Mouse (Mus musculus) MEL (cell line): ENCODE data around the gene Lhpp. TPM values are rescaled to one million over a fixed set of nuclear protein-coding genes. Genes with fewer than 3 reads are reported as not detected.

ENCODE experiments used
- DNase-seq: peaks from one replicate; pipeline ENCODE4 v3.0.0; 2011; ENCODE audit warnings: low read depth, low spot score
- H3K27ac ChIP-seq: 2 replicates; pipeline ENCODE4 v1.5.1; 2012; ENCODE audit warnings: low read depth, mild to moderate bottlenecking, control low read depth, low read length, moderate library complexity; ENCODE audit not compliant: control insufficient read depth
- H3K27me3 ChIP-seq, 2 experiments: fragments of 150-350 bp in 1 of 2; sonication (generic) in 1 of 2; 2 replicates each; pipeline ENCODE4 v1.6.1; 2012; ENCODE audit warnings: low read length in 2 of 2, mild to moderate bottlenecking in 2 of 2, improper control_type of control experiment in 1 of 2, moderate library complexity in 1 of 2; ENCODE audit not compliant: insufficient read depth in 2 of 2, control insufficient read depth in 1 of 2
- H3K36me3 ChIP-seq, 2 experiments: 2 replicates each; pipeline ENCODE4 v1.6.1; 2012 to 2014; ENCODE audit warnings: low read length in 2 of 2, improper control_type of control experiment in 1 of 2, inconsistent platforms in 1 of 2, mild to moderate bottlenecking in 1 of 2; ENCODE audit not compliant: insufficient read depth in 2 of 2, control insufficient read depth in 1 of 2
- H3K4me1 ChIP-seq, 2 experiments: fragments of 150-350 bp in 1 of 2; sonication (generic) in 1 of 2; 2 replicates each; pipeline ENCODE4 v1.6.1; 2012; ENCODE audit warnings: low read length in 2 of 2, improper control_type of control experiment in 1 of 2, mild to moderate bottlenecking in 1 of 2; ENCODE audit not compliant: insufficient read depth in 2 of 2, control insufficient read depth in 1 of 2
- H3K4me3 ChIP-seq, 2 experiments: fragments of 150-350 bp in 1 of 2; sonication (generic) in 1 of 2; 2 replicates each; pipeline ENCODE4 v1.5.1; 2012; ENCODE audit warnings: low read depth in 2 of 2, low read length in 2 of 2, mild to moderate bottlenecking in 2 of 2, moderate library complexity in 2 of 2, control low read depth in 1 of 2, improper control_type of control experiment in 1 of 2; ENCODE audit not compliant: control insufficient read depth in 1 of 2, insufficient read depth in 1 of 2
- H3K79me2 ChIP-seq: 2 replicates; pipeline ENCODE4 v1.6.1; 2012; ENCODE audit warnings: mild to moderate bottlenecking, low read length, moderate library complexity; ENCODE audit not compliant: control insufficient read depth, poor library complexity, insufficient read depth
- H3K9ac ChIP-seq: 2 replicates; pipeline ENCODE4 v1.6.1; 2012; ENCODE audit warnings: low read depth, mild to moderate bottlenecking, control low read depth, low read length, moderate library complexity; ENCODE audit not compliant: control insufficient read depth, poor library complexity, severe bottlenecking
- H3K9me3 ChIP-seq: fragments of 150-350 bp; sonication (generic); replicated peaks from 2 replicates; pipeline ENCODE4 v1.6.1; 2012; ENCODE audit warnings: mild to moderate bottlenecking, low read length, improper control_type of control experiment, moderate library complexity; ENCODE audit not compliant: insufficient read depth
- BHLHE40 ChIP-seq: IDR thresholded peaks from 2 replicates; pipeline ENCODE4 v1.6.1; 2012; ENCODE audit warnings: low read depth, mild to moderate bottlenecking, inconsistent platforms, low read length, improper control_type of control experiment, borderline replicate concordance
- CHD1 ChIP-seq: IDR thresholded peaks from 2 replicates; pipeline ENCODE4 v1.6.1; 2012; ENCODE audit warnings: low read depth, mild to moderate bottlenecking, inconsistent platforms, low read length, improper control_type of control experiment
- CHD2 ChIP-seq: IDR thresholded peaks from 2 replicates; pipeline ENCODE4 v1.6.1; 2011; ENCODE audit warnings: low read length, improper control_type of control experiment
- ETS1 ChIP-seq: IDR thresholded peaks from 2 replicates; pipeline ENCODE4 v1.6.1; 2012; ENCODE audit warnings: low read depth, mild to moderate bottlenecking, inconsistent platforms, low read length, improper control_type of control experiment, moderate library complexity
- GABPA ChIP-seq: IDR thresholded peaks from 2 replicates; pipeline ENCODE4 v1.6.1; 2012; ENCODE audit warnings: low read depth, mild to moderate bottlenecking, inconsistent platforms, low read length, improper control_type of control experiment, moderate library complexity
- JUND ChIP-seq: IDR thresholded peaks from 2 replicates; pipeline ENCODE4 v1.6.1; 2011; ENCODE audit warnings: low read depth, mild to moderate bottlenecking, improper control_type of control experiment, low read length
- MAX ChIP-seq: IDR thresholded peaks from 2 replicates; pipeline ENCODE4 v1.6.1; 2011; ENCODE audit warnings: low read length, improper control_type of control experiment
- MYB ChIP-seq: IDR thresholded peaks from 2 replicates; pipeline ENCODE4 v1.6.1; 2011; ENCODE audit warnings: mild to moderate bottlenecking, low read depth, low read length, improper control_type of control experiment
- NRF1 ChIP-seq: IDR thresholded peaks from 2 replicates; pipeline ENCODE4 v1.6.1; 2014; ENCODE audit warnings: low read depth, mild to moderate bottlenecking, inconsistent platforms, low read length, improper control_type of control experiment, moderate library complexity; ENCODE audit not compliant: poor library complexity, insufficient read depth, severe bottlenecking
- POLR2A ChIP-seq, 2 experiments: IDR thresholded peaks; 2 replicates each; pipeline ENCODE4 v1.6.1; 2011 to 2012; ENCODE audit warnings: low read length in 2 of 2, mild to moderate bottlenecking in 2 of 2, control low read depth in 1 of 2, improper control_type of control experiment in 1 of 2, low read depth in 1 of 2, moderate library complexity in 1 of 2; ENCODE audit not compliant: control insufficient read depth in 1 of 2, insufficient read depth in 1 of 2, poor library complexity in 1 of 2
- POLR2AphosphoS2 ChIP-seq: IDR thresholded peaks from 2 replicates; pipeline ENCODE4 v1.6.1; 2011; ENCODE audit warnings: low read length, improper control_type of control experiment
- POLR2AphosphoS5 ChIP-seq: IDR thresholded peaks from 2 replicates; pipeline ENCODE4 v1.6.1; 2012; ENCODE audit warnings: low read depth, borderline replicate concordance, mild to moderate bottlenecking, inconsistent platforms, low read length, moderate library complexity, mixed read lengths
- RAD21 ChIP-seq: IDR thresholded peaks from 2 replicates; pipeline ENCODE4 v1.6.1; 2011; ENCODE audit warnings: mild to moderate bottlenecking, low read depth, low read length, improper control_type of control experiment
- SIN3A ChIP-seq: IDR thresholded peaks from 2 replicates; pipeline ENCODE4 v1.6.1; 2012; ENCODE audit warnings: low read length, improper control_type of control experiment, inconsistent platforms
- SMC3 ChIP-seq: IDR thresholded peaks from 2 replicates; pipeline ENCODE4 v1.6.1; 2011; ENCODE audit warnings: low read depth, low read length, improper control_type of control experiment
- TBP ChIP-seq: IDR thresholded peaks from 2 replicates; pipeline ENCODE4 v1.8.0; 2011; ENCODE audit warnings: low read depth, low read length, improper control_type of control experiment
- TCF12 ChIP-seq: IDR thresholded peaks from 2 replicates; pipeline ENCODE4 v1.6.1; 2014; ENCODE audit warnings: low read depth, mild to moderate bottlenecking, inconsistent platforms, low read length, improper control_type of control experiment, moderate library complexity
- ZMIZ1 ChIP-seq: IDR thresholded peaks from 2 replicates; pipeline ENCODE4 v1.6.1; 2012; ENCODE audit warnings: low read depth, mild to moderate bottlenecking, inconsistent platforms, low read length, improper control_type of control experiment, moderate library complexity
- ZNF384 ChIP-seq: IDR thresholded peaks from 2 replicates; pipeline ENCODE4 v1.6.1; 2012; ENCODE audit warnings: low read depth, mild to moderate bottlenecking, inconsistent platforms, low read length, improper control_type of control experiment
- polyA plus RNA-seq, 2 experiments: library from polyadenylated mRNA; stranded (reverse) in 1 of 2; unstranded in 1 of 2; fragments of >175 nt in 1 of 2; fragments of >200 nt in 1 of 2; gene quantifications; 2 replicates each; pipeline versions ENCODE4 v1.2.1 to v1.2.4; 2012; ENCODE audit warnings: low replicate concordance in 2 of 2, low read depth in 1 of 2; ENCODE audit not compliant: insufficient read length in 2 of 2, insufficient read depth in 1 of 2, missing spikeins in 1 of 2
- total RNA-seq: library from RNA; depleted of rRNA; stranded (reverse); fragments of 300-350 nt; gene quantifications from 2 replicates; pipeline ENCODE4 v1.2.3, GENCODE M21; 2012

Lhpp gene
- total and polyA plus RNA-seq, 3 experiments, result 31.0 to 39.3 TPM; not detected in 1

DNA sequence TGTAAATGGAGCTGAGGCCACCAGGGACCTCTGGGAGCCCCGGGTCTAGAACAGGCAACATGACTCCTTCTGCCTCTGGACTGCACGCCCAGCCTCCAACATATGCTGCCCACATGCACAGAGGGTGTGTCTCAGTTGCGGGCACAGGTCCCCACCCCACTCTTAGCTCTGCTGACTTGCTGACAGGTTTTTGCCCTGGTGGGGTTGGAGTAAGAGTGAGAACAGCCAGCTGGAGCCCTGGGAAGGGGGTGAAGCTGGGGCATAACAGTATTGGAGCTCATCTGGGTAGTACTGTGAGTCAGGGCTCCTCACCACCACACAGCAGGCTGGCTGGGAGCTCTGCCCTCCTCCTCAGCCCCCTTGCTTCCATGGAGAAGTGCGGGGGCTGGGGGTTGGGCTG is 89.7 kb downstream of the Lhpp start:
- Histone ChIP-seq H3K27me3 (no peaks in the 10 kb centered on the region), H3K79me2 (no peaks in the 10 kb centered on the region), H3K4me1 (no peaks in the 10 kb centered on the region), H3K36me3 (no peaks in the 10 kb centered on the region), H3K27ac (no peak overlapping the region), H3K9me3 (no peaks in the 10 kb centered on the region), H3K4me3 (no peak overlapping the region), H3K9ac (no peak overlapping the region)
- TF ChIP-seq ZNF384 (no peak), BHLHE40 (no peak)
- DNase-seq, result no peak

DNA sequence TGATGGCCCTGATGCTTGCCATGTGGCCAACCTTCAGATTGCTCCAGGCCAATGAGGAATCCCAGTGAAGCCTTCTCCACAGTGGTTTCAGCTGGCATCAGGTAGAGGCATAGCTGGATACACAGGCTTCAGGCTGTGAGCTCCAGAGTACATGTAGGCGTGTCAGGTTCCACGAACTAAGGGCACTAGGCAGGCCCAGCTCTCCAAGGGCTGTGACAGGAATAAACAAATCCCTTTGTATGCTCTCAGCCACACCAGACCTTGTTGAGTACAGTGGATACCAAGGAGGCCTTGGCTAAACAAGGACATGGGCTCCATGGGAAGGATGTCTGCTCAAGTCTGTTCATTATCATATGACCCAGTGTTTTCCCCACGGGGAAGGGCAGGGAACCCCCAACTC is 91.0 kb downstream of the Lhpp start:
- no peak for DNase-seq
- Histone ChIP-seq H3K9ac (no peak overlapping the region), H3K79me2 (no peaks in the 10 kb centered on the region), H3K9me3 (no peaks in the 10 kb centered on the region), H3K27me3 (no peaks in the 10 kb centered on the region), H3K27ac (no peak overlapping the region), H3K4me1 (no peaks in the 10 kb centered on the region), H3K4me3 (no peak overlapping the region), H3K36me3 (no peaks in the 10 kb centered on the region)
- no peak for TF ChIP-seq POLR2AphosphoS5
- TF ChIP-seq TBP, result no peak
- no peak for TF ChIP-seq CHD1
- no peak for TF ChIP-seq SIN3A
- TF ChIP-seq NRF1, result no peak
- TF ChIP-seq ZMIZ1, result no peak
- TF ChIP-seq POLR2A (IDR thresholded peaks at IDR 0.05; ENCODE audit: control insufficient read depth in 1 of 2, insufficient read depth in 1 of 2, low read depth in 1 of 2, low read length in 2 of 2, poor library complexity in 1 of 2), result no peak
- TF ChIP-seq MAX, result no peak
- no peak for TF ChIP-seq ETS1
- no peak for TF ChIP-seq SMC3
- no peak for TF ChIP-seq GABPA
- TF ChIP-seq TCF12, result no peak
- TF ChIP-seq BHLHE40, result no peak
- no peak for TF ChIP-seq RAD21
- no peak for TF ChIP-seq ZNF384
- TF ChIP-seq CHD2, result no peak
- TF ChIP-seq JUND, result no peak
- TF ChIP-seq POLR2AphosphoS2, result no peak
- TF ChIP-seq MYB, result no peak
